Mouse (Mus musculus): ENCODE measurements around the gene Scaf1.

GRCm38 (mm10) chr7:45015957-45016612, at the start of gene Scaf1:
- no peak for TF ChIP-seq CTCF (IDR thresholded peaks at IDR 0.05; ENCODE audit: control insufficient read depth, insufficient read depth, insufficient replicate concordance, low read depth, low read length)
- peak; percentile 36; the same call in 1 of the 2 replicates for TF ChIP-seq POLR2A (IDR thresholded peaks at IDR 0.05; ENCODE audit: control insufficient read depth, low read depth, low read length)

All from testis, adult 2 months (tissue).